Mouse (Mus musculus) adrenal gland, postnatal 0 days (tissue): ENCODE data around the gene Olfr1009. TPM values are rescaled to one million over a fixed set of nuclear protein-coding genes. Genes with fewer than 3 reads are reported as not detected.

Experiments
- polyA plus RNA-seq: library from polyadenylated mRNA; unstranded; fragments of >200 nt; fragmentation: Nextera tagmentation; extraction: Ambion mirVana; gene quantifications from 2 replicates; pipeline ENCODE4 v1.2.1, GENCODE M21; 2015

Gene Olfr1009
- not detected in 2 replicates for polyA plus RNA-seq

DNA sequence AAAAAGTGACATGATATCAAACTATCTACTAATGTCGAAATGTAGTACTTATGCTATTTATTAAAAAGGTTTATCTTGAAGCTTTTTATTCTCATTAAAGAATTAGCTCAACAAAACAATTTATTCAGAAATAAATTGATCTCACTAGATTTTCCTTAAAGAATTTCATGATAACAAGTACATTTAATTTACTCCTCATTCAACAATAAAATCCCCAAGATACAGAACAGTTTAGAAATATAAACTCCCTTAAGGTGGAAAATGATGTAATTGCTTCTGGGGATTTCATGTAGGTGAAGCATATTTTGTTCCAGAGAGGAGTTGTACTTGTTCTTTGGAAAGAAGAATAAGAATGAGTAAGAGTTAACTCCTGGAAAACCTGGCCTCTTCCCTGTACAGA is at the start of gene Olfr1009:
Gene Olfr1009 (plus strand): TSS at position 301 of the 400 bp plus-strand sequence.

DNA sequence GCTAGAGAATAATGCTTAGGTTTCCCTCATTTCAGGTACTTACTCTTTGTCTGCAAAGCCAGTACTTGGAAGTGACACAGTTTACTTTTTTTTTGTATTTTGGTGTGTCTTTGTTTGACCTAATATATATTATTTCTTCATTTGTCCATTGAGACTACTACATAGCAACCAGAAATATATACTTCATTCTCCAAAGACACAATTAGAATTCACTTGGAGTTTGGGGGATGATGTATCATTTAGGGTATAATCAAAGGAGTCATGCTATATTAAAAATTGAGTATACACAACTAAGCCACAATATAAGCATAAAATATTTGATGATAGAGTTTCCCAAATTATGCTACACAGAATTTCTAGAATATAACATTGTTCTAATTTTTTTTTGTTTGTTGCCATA is 36.6 kb upstream of the Olfr1009 start, which contains the start of gene Olfr1006:
Gene Olfr1006 (minus strand): TSS at position 101 of the 400 bp plus-strand sequence.

DNA sequence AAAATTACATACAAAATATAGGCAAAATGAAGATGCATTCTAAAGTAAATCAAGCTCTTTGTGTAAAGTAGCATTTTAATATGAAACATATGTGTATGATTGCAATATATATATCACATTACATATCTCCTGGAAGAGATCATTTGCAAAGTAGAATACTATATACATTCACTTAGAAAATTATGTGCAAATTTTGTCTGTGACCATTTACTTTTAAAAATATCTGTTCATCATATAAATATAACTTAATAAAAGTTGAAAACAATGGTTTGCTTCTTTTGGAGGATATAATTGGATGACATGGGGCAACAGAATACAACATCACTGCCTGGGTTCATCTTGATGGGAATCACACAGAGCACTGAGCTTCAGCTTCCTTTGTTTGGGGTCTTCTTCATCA is 26.1 kb upstream of the Olfr1009 start, which contains the start of gene Olfr1008:
Gene Olfr1008 (plus strand): TSS at position 301 of the 400 bp plus-strand sequence.

DNA sequence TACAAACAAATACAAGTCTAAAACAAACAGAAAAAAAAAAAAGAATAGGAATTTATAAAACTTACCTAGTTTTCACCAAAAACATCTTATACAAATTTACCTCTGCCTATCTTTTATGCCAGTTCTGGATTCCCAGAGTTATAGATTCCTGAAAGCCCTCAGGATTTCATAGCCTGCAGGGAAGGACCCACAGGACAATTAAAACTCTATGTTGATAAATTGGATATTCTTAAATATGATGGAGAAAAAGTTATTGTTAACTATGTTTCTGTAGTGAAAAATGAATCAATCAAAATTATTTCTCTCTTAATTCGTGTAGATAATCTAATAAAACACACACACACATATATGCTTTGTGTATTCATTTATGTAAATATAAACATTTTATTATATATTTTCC is 47.4 kb downstream of the Olfr1009 start, which contains the start of gene Olfr1012:
Gene Olfr1012 (minus strand): TSS at position 101 of the 400 bp plus-strand sequence.

DNA sequence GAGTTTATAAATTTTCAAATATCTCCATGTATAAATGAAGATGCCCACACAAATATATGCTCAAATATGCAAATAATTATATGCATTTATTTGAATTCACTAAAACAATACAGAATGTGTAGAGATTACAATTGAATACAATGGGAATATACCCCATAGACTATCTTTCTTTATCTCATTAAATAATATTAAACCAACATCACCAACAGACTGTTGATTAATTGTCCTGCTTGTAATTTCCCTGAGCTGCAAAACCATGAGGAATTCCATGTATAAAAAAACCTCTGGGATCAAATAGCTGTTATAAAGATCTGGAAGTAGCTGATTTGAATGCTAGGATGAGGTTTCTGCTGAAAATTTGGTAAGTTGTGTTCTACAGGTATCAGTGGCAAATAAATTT is 51.6 kb downstream of the Olfr1009 start, which contains the start of gene Olfr1013:
Gene Olfr1013 (plus strand): TSS at position 301 of the 400 bp plus-strand sequence.

GRCm38 (mm10) chr2:85772413-85772812 is 57.2 kb downstream of the Olfr1009 start, which contains the start of gene Olfr1014:
Gene Olfr1014, plus strand, starts transcription at chr2:85772713.

Other genes with a start within 250 kb of the Olfr1009 start
- 0.19 and 0.83 TPM in 2 replicates for gene 4833423E24Rik, start 196.4 kb upstream of the Olfr1009 start, polyA plus RNA-seq
- not detected in 2 replicates for gene Olfr996, start 136.2 kb upstream of the Olfr1009 start, polyA plus RNA-seq
- 0.22 TPM in 1 of 2 replicates, not detected in the other for gene Olfr998, start 126.5 kb upstream of the Olfr1009 start, polyA plus RNA-seq
- not detected in 2 replicates for gene Olfr1000, start 103.5 kb upstream of the Olfr1009 start, polyA plus RNA-seq
- not detected in 2 replicates for gene Olfr1002, start 64.7 kb upstream of the Olfr1009 start, polyA plus RNA-seq
- gene Olfr154, start 51.0 kb upstream of the Olfr1009 start, polyA plus RNA-seq: not detected in 2 replicates
- 0.11 TPM in 1 of 2 replicates, not detected in the other for gene Olfr1006, start 36.7 kb upstream of the Olfr1009 start, polyA plus RNA-seq
- not detected in 2 replicates for gene Olfr1008, start 26.0 kb upstream of the Olfr1009 start, polyA plus RNA-seq
- 0.05 TPM in 1 of 2 replicates, not detected in the other for gene Olfr1012, start 47.3 kb downstream of the Olfr1009 start, polyA plus RNA-seq
- not detected in 2 replicates for gene Olfr1013, start 51.7 kb downstream of the Olfr1009 start, polyA plus RNA-seq
- gene Olfr1014, start 57.3 kb downstream of the Olfr1009 start, polyA plus RNA-seq: not detected in 2 replicates
- gene Olfr1015, start 66.6 kb downstream of the Olfr1009 start, polyA plus RNA-seq: not detected in 2 replicates
- not detected in 2 replicates for gene Olfr1016, start 87.1 kb downstream of the Olfr1009 start, polyA plus RNA-seq
- not detected in 2 replicates for gene Olfr1018, start 103.1 kb downstream of the Olfr1009 start, polyA plus RNA-seq
- not detected in 2 replicates for gene Olfr1019, start 130.1 kb downstream of the Olfr1009 start, polyA plus RNA-seq
- gene Olfr1020, start 131.6 kb downstream of the Olfr1009 start, polyA plus RNA-seq: not detected in 2 replicates
- not detected in 2 replicates for gene Olfr1022, start 153.2 kb downstream of the Olfr1009 start, polyA plus RNA-seq
- gene Olfr1023, start 170.2 kb downstream of the Olfr1009 start, polyA plus RNA-seq: not detected in 2 replicates
- not detected in 2 replicates for gene Olfr1024, start 189.6 kb downstream of the Olfr1009 start, polyA plus RNA-seq
- 0.13 TPM in 1 of 2 replicates, not detected in the other for gene Olfr1025-ps1, start 199.8 kb downstream of the Olfr1009 start, polyA plus RNA-seq
- not detected in 2 replicates for gene Olfr1026, start 206.1 kb downstream of the Olfr1009 start, polyA plus RNA-seq
- gene Olfr1028, start 235.0 kb downstream of the Olfr1009 start, polyA plus RNA-seq: not detected in 2 replicates